Mouse (Mus musculus) right cerebral cortex, postnatal 4 days (tissue): ENCODE results near the gene Kirrel2.
"Not testable (repeated sequence)": the region's sequence is repeated elsewhere in the genome, so short reads cannot be mapped to it uniquely, and the experiment has no call there.

Source experiments
- DNase-seq: peaks from one replicate; pipeline ENCODE4 v3.0.0-alpha.2; 2022

Gene Kirrel2

DNA sequence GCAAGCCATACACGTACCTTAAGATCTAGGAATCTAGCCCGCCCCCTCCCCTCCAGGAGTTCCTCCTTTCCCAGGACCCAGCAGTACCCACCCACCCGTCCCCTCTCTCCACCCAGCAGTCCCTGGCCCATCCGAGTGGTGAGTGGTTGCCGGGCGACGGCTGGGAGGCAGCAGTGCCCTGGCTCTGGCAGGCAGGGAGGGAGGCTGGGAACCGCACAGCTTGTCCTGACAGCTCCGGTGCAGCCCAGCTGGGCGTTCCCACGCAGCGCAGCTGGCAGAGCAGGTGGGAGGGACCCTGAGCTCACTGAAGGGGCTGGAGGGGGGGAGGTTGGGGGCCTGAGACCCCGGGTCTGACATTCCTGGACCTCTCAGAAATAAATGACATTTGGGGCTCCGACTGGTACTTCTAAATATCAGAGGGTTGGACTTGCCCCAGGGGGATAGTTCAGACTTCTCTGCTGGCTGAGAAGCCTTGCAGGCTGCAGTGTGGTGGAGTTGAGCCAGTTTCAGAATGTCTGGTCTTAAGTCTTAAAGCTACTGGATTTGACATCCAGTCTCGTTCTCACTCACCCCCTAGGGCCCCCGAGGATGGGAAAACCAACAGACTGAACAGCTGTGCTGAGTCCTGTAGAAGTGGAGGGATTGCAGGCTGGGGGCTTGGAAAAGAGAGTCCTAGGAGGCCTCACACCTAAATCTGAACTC is at the start of gene Kirrel2, which contains the start of gene Nphs1:
TSS of gene Kirrel2 (minus strand) at position 62 of the 702 bp plus-strand sequence.
TSS of gene Nphs1 (plus strand) at position 687 of the 702 bp plus-strand sequence.
- peak; percentile 53 for DNase-seq

DNA sequence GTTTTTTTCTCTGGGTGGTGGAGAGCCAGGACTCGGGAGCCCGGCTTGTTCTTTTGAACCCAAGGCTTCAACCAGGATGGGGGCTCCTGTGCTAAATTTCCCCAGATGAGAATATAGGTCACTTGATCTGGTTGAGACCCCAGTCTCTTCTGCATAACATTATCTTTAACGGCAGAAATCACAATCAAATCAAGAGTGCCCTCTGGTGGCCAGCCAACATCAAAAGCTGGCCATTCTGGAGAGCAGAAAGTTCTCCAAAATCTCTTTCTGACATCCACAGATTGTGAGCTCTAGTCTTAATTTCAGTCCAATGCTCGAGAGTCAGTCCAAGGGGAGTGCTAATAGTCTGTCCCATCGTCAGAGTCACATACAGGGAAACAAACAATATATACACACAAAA is 43.7 kb upstream of the Kirrel2 start:
- DNase-seq, result not testable (repeated sequence)

DNA sequence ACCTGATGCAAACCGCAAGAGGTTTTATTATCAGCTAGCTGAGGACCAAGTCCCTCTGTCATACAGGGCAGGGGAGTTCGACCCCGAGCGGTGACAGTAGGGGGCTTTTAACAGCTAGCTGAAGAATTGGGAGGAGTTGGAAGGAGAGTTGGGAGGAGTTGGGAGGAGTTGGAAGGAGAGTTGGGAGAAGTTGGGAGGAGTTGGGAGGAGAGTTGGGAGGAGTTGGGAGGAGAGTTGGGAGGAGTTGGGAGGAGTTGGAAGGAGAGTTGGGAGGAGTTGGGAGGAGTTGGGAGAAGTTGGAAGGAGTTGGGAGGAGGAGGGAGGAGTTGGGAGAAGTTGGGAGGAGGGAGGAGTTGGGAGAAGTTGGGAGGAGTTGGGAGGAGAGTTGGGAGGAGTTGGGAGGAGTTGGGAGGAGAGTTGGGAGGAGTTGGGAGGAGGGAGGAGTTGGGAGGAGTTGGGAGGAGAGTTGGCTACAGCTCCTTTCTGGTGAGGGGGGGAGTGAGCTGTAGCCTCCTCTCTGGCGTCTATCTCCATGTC is 38.1 kb upstream of the Kirrel2 start:
- not testable (repeated sequence) for DNase-seq

DNA sequence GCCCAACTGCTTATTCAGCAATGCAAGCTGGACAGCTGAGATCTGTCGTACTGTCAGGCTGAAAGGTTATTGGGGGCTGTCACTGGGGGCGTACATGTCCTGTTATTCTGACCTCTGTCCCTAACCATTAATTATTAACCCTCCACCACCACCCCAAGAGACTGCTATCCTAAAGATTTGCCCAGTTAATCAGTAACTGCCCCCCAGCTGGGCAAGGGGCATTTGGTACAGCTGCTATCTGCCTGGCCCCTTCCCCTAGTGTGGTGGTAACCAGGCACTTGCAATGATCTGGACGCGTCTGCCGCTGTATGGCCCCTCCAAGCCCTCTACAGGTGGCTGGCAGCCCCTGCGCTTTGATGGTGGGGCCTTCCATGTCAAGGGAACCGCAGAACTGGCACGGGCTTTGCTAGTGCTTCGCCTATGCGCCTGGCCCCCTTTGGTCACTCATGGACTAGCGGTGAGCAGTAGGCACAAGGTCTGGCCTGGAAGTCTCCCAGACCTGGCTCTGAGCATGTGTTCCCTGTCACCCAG is 36.0 kb upstream of the Kirrel2 start, which contains the start of gene Prodh2:
TSS of gene Prodh2 (plus strand) at position 222 of the 531 bp plus-strand sequence.
- DNase-seq, result no peak

DNA sequence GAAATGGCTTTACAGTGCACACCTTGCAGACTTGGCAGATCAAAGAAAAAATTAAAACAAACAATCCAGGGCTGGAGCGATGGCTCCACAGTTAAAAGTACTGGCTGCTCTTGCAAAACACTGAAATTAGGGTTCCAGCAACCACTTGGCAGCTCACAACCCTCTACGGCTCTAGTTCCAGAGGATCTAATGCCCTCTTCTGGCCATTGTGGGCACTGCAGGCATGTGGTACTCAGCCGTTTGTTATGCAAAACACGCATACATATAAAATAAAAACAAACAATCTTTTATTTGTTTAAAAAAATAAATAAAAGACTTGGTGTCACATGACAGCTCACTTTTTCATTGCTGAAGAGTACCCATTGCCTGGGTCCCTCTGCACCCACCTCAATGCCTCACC is 35.3 kb upstream of the Kirrel2 start:
- DNase-seq, result peak; percentile 90

DNA sequence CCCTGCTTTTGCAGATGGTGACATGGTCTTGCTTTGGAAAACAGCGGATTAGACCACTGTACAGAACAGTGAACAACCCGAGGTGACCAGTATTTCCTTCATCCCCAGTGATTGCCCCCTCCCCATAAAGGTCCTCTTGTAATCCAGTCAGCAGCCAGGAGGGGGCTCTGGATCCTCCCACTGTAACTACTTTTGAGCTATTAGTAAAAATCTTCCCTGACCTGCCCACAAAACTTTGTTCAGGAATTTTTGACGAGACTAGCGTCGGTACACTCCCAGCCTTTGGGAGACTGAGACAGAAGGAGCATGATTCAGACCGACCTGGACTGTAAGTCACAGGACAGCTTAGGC is 33.4 kb upstream of the Kirrel2 start:
- no peak for DNase-seq

DNA sequence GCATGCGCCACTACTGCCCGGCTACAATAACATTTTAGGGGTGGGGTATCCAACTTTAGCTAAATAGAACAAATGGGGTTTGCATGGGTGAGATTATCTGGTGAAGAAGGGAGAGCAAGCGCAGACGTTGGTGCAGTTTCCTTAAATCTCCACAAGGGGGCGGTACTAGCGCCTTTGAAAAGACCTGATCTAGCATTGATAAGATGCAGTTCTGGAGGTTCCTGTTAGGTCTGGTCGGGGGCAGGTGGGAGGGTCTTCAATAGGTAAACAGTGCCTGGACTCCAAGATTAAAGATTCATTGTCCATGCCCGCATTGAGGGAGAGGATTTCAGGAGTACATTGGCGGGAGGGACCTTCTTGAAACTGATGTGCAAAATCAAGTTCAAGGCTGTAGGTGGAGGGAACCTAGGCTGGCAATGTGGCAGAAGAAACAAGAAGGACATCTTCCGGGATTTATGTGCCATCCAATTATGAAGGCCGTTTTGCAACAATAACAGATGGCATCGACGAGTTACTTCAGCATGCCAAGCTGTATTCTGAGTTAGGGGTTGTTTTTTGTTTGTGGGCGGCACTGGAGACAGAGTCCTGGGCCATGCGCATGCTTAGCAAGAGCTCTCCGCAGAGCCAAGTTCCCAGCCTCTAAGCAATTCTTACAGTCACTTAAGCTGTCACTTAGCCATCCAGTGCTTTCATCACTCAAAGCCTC is 32.9 kb upstream of the Kirrel2 start:
- DNase-seq, result peak; percentile 41

DNA sequence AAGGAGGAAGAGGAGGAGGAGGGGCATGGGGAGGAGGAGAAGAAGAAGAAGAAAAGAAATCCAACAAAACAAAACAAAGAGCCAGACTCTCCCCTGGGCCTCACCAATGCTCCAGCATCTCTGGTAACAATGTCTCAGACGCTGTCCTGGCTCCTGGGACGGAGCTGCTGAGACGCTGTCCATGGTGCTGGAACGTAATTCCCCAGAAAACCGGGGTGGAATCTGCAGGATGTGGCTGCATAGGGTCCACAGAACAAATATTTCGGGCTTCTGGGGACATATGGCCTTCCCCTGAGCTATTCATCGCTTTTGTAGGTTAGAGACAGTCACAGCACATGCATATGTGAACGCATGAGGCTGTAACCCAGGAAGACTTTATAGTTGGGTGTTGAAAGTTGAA is 26.8 kb upstream of the Kirrel2 start:
- DNase-seq, result no peak

DNA sequence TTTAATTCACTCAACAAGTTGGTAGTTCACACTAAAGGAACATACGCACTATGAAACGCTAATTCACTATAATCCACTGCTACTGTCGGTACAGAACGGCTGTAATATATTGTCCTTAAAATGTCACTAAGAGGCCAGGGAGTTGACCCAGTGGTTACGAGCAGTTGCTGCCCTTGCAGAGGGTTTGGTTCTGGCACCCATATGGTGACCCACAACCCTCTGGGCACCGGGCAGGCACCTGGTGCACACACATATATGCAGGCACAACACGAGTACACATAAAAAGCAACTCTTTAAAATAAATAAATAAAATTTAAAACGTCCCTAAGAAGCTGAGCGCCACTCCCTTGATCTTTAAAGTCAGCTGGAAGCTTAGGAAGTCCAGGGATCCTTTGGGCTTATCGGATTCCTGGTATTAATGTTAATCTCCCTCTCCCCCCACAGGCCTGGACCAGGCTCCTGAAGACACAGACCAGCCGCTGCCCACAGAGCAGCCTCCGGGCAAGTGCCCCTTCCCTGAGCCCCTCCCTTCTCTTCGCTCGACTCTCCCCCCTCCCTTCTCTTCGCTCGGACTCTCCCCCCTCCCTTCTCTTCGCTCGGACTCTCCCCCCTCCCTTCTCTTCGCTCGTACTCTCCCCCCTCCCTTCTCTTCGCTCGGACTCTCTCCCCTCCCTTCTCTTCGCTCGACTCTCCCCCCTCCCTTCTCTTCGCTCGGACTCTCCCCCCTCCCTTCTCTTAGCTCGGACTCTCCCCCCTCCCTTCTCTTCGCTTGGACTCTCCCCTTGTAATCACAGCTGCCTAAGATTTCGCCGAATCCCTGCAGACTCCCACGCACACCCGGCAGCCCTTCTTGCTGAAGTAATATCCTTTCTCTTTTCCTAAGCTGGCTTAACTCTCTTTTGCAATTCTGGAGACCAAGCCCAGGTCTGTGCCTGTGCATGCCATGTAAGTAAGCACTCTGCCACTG is 20.2 kb upstream of the Kirrel2 start:
- DNase-seq, result no peak

DNA sequence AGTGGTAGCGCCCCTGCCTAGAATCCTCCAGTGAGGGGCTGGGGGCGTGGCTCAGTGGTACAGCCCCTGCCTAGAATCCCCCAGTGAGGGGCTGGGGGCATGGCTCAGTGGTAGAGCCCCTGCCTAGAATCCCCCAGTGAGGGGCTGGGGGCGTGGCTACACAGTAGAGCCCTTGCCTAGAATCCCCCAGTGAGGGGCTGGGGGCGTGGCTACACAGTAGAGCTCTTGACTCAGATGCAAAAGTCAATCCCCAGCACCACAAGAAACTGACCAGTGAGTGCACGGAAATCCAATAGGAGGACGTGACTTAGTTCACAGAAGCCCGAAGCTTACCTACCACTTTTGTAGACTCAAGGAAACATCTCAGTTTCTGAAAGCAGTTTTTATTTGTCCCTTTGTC is 18.6 kb upstream of the Kirrel2 start:
- not testable (repeated sequence) for DNase-seq

DNA sequence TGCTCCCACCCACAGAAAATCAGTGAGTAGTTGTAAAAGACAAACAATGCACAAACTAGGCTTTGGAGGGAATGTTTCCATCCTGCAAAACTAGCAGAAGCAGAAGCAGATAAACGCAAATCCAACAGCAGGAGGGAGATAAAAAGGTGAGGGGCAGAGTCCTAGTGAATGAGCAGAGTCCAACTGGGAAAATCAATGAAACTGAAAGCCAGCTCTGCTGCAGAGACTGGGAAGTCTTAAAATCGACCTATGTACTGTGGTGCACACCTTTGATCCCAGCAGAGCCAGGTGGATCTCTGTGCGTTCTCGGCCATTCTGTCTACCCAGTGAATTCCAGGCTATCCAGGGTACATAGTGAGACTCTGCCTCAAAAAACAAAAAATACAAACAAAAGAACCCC is 17.5 kb upstream of the Kirrel2 start:
- DNase-seq, result no peak

DNA sequence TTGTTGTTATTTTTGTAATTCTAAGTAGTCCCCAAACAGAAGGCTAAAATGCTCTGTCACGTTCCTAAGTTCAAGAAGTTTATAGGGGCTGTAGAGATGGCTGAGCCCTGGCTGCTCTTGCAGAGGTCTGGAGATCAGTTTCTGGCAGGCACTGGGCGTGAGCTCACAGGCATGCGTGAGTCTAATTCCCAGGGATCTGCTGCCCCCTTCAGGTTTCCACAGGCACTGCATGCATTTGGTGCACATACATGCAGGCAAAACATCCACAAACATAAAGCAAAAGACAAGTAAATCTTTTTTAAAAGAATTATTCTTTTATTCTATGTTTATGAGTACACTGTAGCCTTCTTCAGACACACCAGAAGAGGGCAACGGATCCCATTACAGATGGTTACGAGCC is 14.9 kb upstream of the Kirrel2 start:
- peak; percentile 65 for DNase-seq

DNA sequence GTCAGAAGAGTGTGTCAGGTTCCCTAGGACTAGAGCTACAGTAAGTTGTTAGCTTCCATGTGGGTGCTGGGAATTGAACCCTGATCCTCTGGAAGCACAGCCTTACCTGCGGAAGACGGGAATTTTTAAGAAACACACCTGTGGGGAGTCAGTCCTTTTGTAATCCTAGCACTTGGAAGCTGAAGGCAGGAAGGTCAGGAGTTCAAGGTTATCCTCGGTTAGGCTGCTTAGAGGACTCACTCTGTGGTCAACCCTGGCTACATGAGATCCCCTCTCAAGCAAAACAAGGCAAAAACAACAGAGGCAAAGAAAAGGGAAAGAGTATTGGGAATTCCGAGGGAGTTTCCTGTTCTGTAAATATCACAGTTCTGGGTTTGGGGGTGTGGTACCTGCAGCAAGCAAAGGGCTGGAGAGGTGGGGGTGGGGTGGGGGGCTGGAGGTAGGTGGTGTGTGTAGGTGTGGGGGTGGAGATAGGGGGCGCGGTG is 7.4 kb upstream of the Kirrel2 start:
- no peak for DNase-seq

DNA sequence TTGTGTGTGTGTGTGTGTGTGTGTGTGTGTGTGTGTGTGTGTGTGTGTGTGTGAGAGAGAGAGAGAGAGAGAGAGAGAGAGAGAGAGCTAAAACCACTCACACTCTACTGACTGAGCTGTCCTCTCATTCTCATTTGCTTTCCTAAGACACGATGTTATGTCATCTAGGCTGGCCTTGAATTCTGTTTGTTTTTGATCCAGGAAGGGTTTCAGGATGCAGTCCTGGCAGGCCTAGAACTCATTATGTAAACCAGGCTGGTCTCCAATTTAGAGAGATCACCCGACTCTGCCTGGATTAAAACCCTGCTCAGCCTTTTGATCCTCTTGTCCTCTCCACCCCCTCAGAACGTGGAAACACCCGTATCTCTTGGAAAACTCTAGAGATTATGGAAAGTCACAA is 6.5 kb upstream of the Kirrel2 start:
- no peak for DNase-seq

DNA sequence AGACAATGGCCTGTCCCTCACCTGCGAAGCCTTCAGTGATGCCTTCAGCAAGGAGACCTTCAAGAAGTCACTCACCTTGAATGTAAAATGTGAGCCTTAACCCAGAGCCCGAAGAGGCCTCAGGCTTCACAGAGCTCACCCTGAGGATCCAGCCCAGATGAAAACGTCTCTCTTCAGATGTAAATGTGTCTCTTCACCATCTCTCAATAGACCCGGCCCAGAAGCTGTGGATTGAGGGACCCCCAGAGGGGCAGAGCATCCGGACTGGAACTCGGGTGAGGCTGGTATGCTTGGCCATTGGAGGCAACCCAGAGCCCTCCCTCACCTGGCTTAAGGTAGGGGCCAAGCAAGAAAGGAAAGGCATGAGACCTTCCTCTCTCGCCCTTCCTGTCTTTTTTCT is 6.1 kb upstream of the Kirrel2 start:
- no peak for DNase-seq

DNA sequence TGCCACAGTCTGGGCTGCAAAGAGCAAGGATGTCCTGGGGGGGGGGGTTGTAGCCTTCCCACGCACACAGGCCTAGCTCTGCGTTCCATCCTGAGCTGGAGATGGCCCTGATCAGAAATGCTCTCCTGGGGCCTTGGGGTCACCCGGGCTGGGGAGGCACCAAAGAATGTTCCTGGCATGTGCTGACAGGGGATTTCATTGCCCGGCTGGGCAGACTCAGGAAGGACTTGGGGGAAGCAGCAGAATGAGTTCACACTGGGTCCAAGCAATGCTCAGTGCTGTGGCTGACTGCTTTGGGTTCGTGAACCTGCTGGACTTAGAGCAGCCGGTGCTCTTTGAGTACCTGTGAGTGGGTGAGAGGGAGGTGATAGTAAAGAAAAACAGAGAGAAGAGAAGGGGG is 2.0 kb upstream of the Kirrel2 start:
- DNase-seq, result no peak

DNA sequence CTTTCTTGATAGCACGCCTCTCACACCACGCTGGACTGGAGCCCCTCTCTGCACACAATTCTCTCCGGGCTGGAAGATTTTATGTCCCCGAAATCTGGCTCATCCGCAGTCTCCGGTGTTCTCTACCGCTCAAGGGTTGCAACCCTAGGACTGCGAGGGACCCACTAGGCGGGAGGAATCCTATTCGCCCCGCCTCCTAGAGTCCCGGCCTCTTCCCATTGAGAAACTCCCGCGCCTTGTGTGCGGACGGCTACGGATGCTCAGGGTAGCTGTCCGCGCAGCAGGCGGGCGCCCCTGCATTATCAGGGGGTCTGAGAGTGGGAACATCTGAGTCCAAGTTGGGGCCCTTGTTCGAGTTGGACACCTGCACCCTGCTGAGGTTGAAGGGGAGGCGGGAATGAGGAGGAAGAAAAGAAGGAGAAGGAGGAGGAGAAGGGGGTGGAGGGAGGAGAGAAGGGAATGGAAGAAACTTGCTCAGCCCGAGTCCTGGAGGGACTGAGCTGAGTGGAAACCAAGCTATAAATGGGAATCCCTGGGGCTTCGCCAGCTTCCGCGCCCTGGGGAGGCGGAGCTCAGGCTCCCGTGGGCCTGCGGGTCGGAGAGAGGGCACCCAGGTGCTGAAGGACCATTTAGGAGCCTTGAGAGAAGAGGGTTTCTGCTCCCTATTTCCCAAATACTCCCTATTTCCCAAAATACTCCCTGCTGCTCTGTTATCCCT is 420 bp downstream of the Kirrel2 start:
- no peak for DNase-seq

DNA sequence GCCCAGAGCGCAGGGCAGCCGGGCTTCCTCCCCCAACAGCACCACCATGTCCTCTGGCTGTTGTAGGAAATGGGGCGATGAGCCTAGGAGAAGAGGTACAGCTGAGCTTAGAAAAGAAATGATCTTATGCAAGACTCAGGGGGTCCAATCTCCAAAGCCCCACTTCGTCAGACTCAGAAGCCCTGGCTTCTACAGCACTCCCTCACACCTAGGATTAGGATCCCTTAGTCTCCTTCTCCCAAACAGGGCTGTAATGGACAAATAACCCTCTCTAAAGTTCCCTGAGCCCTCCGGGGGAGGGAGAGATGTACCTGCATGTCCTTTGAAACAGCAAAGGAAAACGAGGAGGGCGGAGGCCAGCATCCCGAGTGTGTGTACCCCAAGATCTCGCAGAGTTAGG is 1.0 kb downstream of the Kirrel2 start:
- no peak for DNase-seq

DNA sequence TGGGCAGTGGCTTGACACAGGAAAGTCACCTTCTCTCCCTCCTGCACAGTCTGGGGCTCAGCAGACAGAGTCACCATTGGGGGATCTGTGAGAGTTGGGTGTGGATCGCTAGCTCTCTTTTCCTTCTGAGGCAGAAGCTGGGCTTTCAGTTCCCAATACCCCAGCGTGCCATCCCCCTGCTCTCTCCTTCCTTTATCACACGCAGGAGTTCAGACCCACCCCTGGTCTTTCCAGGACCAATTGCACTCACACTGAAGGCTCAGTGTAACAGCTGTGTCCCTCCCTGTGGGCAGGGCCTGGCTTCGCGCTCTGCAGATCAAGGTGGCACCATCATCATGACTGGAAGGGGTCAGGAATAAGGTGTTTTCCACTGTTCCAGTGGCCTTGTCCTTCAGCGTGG is 3.2 kb downstream of the Kirrel2 start:
- DNase-seq, result no peak

DNA sequence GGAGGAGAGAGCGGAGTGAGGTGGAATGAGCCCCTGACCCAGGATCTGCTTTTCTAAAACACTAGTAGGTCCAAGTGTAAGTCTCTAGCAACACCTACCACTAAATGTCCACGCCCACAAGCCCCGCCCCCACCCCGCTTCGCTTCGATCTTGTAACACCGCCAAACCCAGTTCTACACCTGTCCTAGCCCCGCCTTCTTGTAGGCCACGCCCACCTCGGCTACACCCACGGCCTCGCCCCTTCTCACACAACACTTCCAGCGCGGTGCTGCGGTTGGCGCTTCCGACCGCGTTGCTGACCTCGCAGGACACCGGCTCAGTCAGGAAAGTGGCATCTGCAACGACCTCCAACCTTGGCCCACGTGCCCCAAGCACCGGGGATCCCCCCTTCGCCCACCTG is 3.7 kb downstream of the Kirrel2 start:
- DNase-seq, result no peak

DNA sequence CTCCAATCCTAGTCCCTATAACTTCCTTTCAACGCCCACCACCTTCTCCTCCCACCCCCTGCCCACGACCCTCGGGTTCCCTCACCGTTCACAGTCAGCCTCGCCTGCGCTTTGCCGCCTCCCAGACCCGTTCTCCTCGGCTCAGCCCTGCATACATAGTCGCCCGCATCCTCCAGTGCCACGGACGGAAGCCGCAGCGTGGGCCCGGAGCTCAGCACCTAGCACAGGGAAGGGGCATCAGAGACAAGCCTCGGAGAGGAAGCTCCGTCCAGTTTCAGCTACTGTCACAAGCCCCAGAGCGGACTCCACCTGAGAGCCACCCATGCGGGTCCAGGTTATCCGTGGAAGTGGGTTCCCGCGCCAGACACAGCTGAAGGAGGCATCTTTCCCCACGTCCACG is 4.2 kb downstream of the Kirrel2 start:
- no peak for DNase-seq

DNA sequence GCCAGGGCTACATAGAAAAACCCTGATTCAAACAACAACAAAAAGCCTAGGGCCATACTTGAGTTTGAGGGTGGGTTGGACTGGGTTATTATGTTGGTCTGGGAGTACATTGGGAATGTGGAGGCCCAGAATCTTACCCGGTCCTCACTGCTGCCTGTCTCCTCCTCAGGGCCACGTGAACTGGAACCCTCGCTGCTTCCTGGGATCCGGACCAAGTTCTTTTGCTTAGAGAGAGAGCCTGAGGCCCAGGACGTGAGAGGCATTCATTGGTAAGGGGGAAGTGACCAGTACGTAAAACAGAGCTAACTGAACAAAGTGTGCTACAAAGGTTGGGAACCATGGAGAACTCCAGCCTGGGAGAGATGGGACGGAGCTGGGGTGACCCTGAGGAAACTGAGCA is 7.2 kb downstream of the Kirrel2 start:
- no peak for DNase-seq
